Mouse (Mus musculus) monocyte, adult 5-6 weeks (primary cell): ENCODE measurements around the gene Ankrd6. TPM values are rescaled to one million over a fixed set of nuclear protein-coding genes. Genes with fewer than 3 reads are reported as not detected.

Source experiments
- ATAC-seq: fragments of 153-309, 156-312 bp; replicated peaks from 2 replicates; pipeline ENCODE4 v1.8.0; 2017; ENCODE audit warnings: mild to moderate bottlenecking; ENCODE audit not compliant: low TSS enrichment, insufficient number of reproducible peaks, severe bottlenecking, poor library complexity, low FRiP score
- total RNA-seq: library from RNA; stranded (forward); fragments of 200-1000, 200-491, 200-594 nt; gene quantifications from 3 replicates; pipeline ENCODE4 v1.2.3, GENCODE M21; 2017

Ankrd6 gene
- total RNA-seq, 1 experiment from 2014 or later = not detected

GRCm38 (mm10) chr4:32867460-32867859 lies 83.2 kb downstream of the Ankrd6 start:
- ATAC-seq = no peak

GRCm38 (mm10) chr4:32864867-32865242 lies 85.8 kb downstream of the Ankrd6 start:
- ATAC-seq = no peak

GRCm38 (mm10) chr4:32864131-32864866 lies 86.3 kb downstream of the Ankrd6 start:
- ATAC-seq = no peak

- no peak for ATAC-seq
Observed at GRCm38 (mm10) chr4:32863447-32864130, 87.1 kb downstream of the Ankrd6 start.

- no peak for ATAC-seq
Observed at GRCm38 (mm10) chr4:32862751-32863446, 87.7 kb downstream of the Ankrd6 start.

GRCm38 (mm10) chr4:32862011-32862750 lies 88.5 kb downstream of the Ankrd6 start:
- ATAC-seq = no peak

- ATAC-seq = no peak
Observed at GRCm38 (mm10) chr4:32860184-32860965, 90.3 kb downstream of the Ankrd6 start.

GRCm38 (mm10) chr4:32855580-32855979 lies 95.1 kb downstream of the Ankrd6 start:
- ATAC-seq = no peak

- ATAC-seq = no peak
Observed at GRCm38 (mm10) chr4:32854956-32855355, 95.7 kb downstream of the Ankrd6 start.

GRCm38 (mm10) chr4:32853609-32854188 lies 96.9 kb downstream of the Ankrd6 start:
- ATAC-seq = no peak

GRCm38 (mm10) chr4:32852819-32853218 lies 97.8 kb downstream of the Ankrd6 start:
- ATAC-seq = no peak

- no peak for ATAC-seq
Observed at GRCm38 (mm10) chr4:32852294-32852693, 98.3 kb downstream of the Ankrd6 start.

GRCm38 (mm10) chr4:32838401-32838800 lies 112.2 kb downstream of the Ankrd6 start:
- ATAC-seq = no peak

GRCm38 (mm10) chr4:32836071-32836470 lies 114.6 kb downstream of the Ankrd6 start:
- no peak for ATAC-seq

- no peak for ATAC-seq
Observed at GRCm38 (mm10) chr4:32834541-32834940, 116.1 kb downstream of the Ankrd6 start.

GRCm38 (mm10) chr4:32833494-32834282 lies 117.0 kb downstream of the Ankrd6 start:
- no peak for ATAC-seq

GRCm38 (mm10) chr4:32829316-32829715 lies 121.3 kb downstream of the Ankrd6 start:
- no peak for ATAC-seq
